Comparison of ENCODE assay signal across 8 mouse cellular contexts in genomic region chr19:23687296-23688021, GRCm38 (mm10). TPM values are rescaled to one million over a fixed set of nuclear protein-coding genes. Genes with fewer than 3 reads are reported as not detected.
A peak's percentile ranks its signal among the peaks of the same experiment; 100 is the strongest.
DNase-seq lines count a peak whose midpoint lies in the region; ATAC-seq lines count a peak whose summit lies in the region.

Gene Ptar1 (plus strand): TSS chr19:23687429.

- peak; percentile 82 for ATAC-seq in inflammation-experienced regulatory T-cells, adult 6 months
- ATAC-seq in megakaryocyte-erythroid progenitor cell, adult 5-6 weeks (replicated peaks; ENCODE audit: low FRiP score, low TSS enrichment, poor library complexity, severe bottlenecking): peak; percentile 83

- intact Hi-C loops in gastrocnemius, postnatal 14 days (cut with DNase I; ENCODE audit: low total_unique reads): loop anchor here (10.0 kb wide), 1 partner anchor 77 kb away; no protein-coding TSS in a partner anchor
- intact Hi-C loops in left cerebral cortex, postnatal 14 days (cut with DNase I): loop anchor here (1.0 kb wide), 1 partner anchor 71 kb away; the partner anchor contains the start of gene Apba1

- peak; percentile 94 to 95 for DNase-seq in adrenal gland, adult 18-20 months (ENCODE audit: low spot score in 2 of 2)
- DNase-seq in embryo, embryonic 10 days (ENCODE audit: low spot score): peak; percentile 81
- peak; percentile 93 for DNase-seq in gastrocnemius, postnatal 14 days
- DNase-seq in left cerebral cortex, postnatal 14 days (ENCODE audit: low spot score in 2 of 2): peak; percentile 78 to 85
- peak; percentile 88 for DNase-seq in right cerebral cortex, postnatal 14 days
- DNase-seq in urinary bladder, postnatal 25 days (ENCODE audit: low spot score): peak; percentile 96

RNA-seq across cellular contexts. Expression of gene Ptar1, which starts in this region (rescaled TPM):
- total RNA-seq in adrenal gland, adult 18-20 months (2021): 10 to 100 TPM; 26.0 to 28.7 TPM
- total RNA-seq in gastrocnemius, postnatal 14 days (2021): 10 to 100 TPM; 13.8 to 18.4 TPM
- polyA plus RNA-seq in inflammation-experienced regulatory T-cells, adult 6 months (2017; shearing (Covaris generic)): 10 to 100 TPM; 10.2 to 15.5 (median 13.9) TPM
- 10 to 100 TPM; 41.3 to 44.4 TPM for total RNA-seq in left cerebral cortex, postnatal 14 days (2021)
- total RNA-seq in megakaryocyte-erythroid progenitor cell, adult 5-6 weeks (2014; fragmentation: Nextera tagmentation): 18.5 and 19.7 TPM in 2 replicates
- 15.5 and 17.3 TPM in 2 replicates for total RNA-seq in megakaryocyte-erythroid progenitor cell, adult 5-6 weeks (2017)

Comparison
In these comparisons a context has a peak if more than half of its experiments do, and no peak if none do; other contexts are left out.
1. Peak in every context shown above with its lines: DNase-seq and ATAC-seq.